Mouse (Mus musculus): ENCODE data around the gene Tfec.
A peak's percentile ranks its signal among the peaks of the same experiment; 100 is the strongest.

Gene Tfec

DNA sequence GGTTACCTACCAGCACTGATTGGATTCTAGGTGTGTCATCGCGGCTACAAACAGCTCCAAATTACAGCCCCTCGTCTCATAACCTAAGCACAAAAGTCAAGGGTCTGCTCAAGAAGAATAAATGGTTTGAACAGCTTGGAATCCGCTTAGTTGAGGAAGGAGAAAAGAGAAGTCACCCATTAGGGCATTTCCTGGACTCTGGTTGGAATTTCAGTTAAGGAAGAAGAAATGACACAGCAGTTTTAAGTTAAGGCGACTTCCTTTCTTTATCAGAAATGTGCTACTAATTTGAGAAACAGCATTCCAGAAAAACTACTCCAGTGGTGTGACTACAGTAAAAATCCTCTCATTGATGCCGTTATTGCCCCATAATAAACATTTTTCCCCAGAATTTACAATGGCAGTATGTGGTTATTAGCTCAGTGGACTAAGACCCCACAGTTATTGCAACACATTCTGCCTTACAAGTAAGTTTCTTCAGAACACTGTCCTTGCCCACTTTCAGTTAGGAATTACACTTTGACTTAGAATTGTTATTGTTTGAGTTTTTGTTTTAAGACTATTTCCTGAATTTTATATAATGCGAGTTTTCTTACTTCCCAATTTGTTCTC, at the start of gene Tfec:
Tfec (minus strand) TSS at position 191 of the 612 bp plus-strand sequence.
- no peak for DNase-seq (ENCODE audit: low spot score)

DNA sequence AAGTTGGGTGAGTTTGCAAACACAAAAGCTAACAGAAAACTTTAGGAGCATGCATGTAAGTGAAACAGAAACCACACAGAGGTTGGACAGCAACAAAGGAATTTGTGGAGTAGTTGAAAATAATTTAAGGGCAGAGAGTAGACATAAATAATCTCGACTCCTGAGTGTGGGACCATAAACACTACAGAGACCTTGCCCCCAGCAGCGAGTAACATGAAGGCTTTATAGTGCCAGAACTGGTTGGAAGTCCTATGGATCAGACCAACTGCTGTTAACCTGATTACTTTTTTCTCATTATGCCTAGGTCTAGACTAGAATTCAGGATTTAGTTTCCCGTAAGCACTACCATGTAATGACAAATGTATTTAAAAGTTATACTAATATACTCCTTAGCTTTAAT, 49.6 kb upstream of the Tfec start:
- DNase-seq (ENCODE audit: low spot score), result no peak

DNA sequence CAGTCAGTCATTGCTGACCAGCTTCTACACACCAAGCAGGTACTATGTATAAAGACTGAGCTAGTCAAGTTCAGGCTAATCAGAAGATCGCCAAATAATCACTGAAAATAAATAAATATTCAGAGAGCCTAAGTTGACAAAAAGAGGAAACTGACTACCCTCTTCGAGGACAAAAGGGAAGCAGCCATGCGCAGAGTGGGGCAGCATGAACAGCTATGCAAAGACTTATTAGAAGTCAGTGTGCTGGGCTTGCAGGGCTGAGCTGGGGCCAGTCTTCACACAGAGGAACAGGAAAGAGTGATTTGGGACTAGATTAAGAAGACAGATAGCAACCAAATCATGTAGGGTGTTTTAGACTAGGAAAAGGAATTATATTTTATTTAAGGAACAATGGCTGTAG, 45.3 kb upstream of the Tfec start:
- DNase-seq (ENCODE audit: low spot score), result no peak

DNA sequence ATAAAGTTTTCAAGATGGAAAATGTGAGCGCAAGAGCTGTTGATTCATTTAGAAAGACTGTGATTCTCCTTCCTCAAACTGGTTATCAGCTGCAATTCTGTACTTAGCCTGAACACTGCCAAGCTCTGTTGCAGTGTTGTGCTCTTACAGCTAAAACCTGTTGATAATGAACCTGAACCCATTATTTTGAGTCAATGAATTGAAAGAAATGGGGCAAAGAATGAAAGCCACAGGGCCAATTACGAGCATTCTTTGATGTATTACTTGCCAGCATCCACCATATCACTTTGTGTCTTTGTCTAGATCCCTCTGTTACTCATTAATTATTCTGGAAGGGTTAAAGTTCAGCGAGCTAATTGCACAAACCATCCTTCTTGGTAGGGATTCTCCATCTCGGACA, 44.2 kb upstream of the Tfec start:
- DNase-seq (ENCODE audit: low spot score), result no peak

DNA sequence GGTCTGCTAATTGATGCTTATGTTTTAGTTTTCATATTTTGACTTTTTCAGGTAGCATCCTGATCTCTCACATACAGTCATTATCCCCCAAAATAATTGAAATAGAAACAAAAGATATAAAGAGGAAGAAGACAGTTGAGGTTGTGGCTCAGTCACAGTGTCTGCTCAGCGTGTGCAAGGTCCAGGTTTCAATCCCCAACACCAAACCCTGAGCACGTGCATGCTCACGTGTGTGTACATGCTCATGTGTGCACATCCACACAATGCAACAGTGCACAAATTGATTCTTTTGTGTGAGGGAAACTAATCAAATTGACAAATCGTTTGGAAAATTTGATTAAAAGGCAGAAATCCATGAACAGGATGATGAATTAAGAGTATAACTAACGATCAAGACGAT, 32.8 kb upstream of the Tfec start:
- DNase-seq (ENCODE audit: low spot score), result no peak

DNA sequence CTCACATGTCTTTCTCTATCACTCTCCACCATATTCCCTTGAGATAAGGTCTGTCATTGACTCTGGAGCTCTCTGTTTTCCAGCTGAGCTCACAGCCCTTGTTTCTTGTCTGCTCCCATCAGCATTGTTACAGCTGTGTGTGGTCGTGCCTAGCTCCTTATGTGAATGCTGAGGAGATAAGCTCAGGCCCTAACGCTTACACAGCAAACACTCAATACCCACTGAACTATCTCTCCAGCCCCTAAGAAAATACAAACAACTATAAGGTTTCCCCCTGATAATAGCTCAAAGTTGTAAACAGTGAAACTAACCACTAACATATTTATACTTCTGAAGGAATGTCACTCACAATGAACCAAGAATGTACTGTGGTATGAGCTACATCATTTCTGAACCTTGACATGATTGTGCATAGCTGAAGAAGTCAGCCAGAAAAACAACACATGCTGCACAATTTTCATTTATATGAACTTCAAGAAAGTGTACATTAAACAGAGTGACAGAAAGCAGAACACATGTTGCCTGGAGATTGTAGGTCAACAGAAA, 21.9 kb upstream of the Tfec start:
- DNase-seq (ENCODE audit: low spot score), result no peak

DNA sequence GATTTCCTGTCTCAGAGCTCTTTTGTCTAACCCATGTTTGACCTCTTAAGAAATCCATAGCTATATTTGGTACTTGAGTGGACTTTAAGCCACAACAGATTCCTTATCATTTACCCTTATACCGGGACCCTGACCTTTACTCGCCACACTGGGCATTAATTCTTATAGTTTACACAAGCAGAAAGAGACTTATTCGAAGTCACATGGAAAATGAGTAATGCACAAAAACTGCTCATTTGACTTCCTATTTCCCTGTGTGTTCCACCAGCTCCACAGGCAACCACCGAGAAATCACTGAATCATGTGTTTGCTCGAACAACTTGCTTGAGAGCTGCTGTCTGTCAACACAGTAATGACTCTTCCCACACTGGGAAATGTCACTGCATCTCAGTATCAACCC, 6.4 kb downstream of the Tfec start:
- DNase-seq (ENCODE audit: low spot score), result no peak

DNA sequence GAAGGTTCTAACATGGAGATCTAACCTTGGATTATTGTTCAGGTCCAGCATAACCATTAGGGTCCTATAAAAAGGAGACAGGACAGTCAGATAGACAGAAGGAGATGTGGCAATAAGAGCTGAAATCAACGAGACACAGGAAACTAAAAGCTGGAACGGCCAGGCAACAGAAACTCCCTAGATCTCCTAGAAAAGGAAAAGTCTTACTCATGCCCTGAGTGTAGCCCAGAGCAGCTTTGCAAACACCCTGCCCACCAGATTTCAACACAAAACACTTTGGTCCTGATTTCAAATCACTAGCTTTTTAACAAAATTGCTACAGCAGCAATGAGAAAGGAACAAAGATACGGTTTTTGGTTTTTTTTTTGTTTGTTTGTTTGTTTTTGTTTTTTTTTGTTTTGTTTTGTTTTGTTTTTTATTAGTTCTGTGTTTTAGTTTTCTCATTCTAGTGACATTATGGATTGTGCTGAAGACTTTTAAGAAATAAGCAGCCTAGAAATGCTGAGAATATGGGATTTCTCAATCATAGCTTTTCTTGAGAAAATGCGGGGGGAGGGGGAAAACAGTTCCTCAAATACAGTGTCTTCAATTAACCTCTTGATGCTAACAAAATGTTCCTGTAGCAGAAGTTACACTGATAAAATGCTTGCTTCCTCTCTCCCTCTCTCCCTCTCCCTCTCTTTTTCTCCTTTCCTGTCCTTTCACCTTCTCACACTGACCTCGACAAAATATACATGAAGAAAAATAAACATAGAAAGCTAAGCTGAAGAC, 14.5 kb downstream of the Tfec start:
- DNase-seq (ENCODE audit: low spot score), result no peak

DNA sequence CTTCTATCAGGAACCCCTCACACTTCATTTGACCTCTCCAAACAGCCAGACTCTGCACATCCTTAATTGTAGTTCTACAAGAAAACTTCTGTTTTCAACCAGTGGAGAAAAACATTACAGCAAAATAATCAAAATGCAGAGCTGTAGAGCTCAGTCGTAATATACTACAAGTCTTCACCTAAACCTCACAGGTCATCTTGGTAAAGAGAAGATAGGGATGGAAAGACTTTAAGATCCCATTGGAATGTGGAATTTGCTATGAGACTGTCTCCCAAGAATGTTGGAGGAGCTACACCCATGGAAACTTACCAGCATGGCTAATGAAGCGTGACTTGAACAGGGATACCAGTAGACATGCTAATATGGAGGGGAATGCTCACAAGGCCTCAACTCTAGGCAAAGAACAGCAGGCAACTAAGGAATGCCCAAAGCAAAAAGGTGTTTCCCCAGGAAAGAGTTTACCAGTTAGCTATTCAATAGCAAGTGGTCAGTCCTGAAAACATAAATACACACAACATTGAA, 24.2 kb downstream of the Tfec start:
- DNase-seq (ENCODE audit: low spot score), result no peak

DNA sequence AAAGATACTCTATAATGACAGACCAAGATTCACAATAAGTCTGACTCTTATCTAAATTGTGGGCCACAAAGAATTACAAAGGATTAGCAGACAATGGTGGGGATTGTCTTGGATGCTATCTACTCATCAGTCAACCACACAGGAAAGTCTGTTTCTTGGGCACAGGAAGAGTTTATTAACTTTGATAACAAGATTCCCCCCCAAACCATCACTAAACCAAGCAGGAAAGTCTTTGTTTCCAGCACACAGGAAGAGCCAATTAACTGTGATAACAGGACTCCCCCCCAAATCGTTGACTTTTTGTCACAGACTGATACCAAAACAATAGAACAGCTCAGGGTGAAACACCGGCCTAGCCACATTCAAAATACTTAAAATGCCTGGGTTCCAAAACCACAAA, 28.2 kb downstream of the Tfec start:
- DNase-seq (ENCODE audit: low spot score), result no peak

DNA sequence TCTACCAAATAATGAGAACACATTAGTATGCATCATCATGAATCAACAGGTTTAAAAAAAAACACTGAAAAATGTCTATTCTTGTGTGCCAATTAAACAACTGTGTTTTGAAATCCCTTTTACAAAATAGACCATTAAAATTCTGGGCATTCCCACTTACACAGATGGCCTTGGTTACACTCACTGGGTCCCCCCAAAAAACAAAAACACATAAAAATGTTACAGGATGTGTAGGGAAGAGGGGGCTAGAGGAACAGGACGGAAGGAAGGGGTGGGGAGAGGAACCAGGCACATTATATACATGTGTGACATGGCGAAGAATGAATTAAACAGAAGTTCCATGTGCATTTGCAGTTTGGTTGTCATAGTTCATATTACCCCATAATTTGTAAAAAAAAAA, 29.9 kb downstream of the Tfec start:
- no peak for DNase-seq (ENCODE audit: low spot score)

DNA sequence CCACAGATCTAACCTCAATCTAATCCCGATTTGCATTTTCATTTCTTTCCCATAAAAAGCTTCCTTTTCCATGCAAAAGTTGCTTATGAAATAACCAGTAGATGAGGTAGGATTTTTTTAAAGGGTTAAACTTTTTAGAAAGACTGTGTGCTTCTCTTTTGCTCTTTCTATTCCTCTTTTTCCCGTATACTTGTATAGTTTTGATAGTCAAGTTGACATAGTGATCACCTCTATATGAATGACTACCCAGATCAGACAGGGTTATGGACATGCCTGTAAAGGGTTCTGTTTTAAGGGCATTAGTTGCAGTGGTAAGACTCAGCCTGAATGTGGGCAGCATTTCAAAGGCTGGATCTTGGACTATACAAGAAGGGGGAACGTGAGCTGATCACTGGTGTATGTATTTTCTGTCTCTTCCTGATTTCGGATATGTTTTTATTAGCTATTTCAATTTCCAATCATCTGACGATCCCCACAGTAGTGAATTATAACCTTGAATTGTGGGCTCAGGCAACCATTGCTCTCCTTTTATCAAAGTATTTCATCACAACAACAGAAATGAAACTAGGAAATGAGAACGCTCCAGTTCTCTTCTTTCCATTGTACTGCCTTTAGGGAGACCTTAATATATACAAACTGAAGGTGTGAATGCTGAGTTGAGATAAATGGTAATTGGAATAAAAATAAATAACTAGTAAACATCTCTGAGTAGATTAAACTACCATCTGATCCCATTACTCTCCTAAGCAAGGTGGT, 35.3 kb downstream of the Tfec start:
- DNase-seq (ENCODE audit: low spot score), result no peak

DNA sequence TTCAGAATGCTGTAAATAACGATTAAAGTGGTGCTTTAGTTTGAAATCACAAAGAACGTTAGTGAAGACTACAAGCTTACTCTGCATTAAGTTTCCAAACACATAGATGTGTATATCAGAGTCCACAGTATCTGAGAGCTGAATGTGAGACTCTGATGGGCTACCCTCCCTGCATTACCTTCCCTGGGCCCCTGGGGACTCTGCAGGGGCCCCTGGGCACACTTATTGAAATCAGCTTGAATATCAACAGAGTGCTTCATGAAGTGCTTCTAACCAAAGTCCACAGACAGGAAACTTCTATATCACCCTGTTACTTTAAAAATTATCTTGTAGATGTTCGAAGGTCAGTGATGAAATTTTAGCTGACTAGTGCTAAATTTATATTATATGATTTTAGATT, 36.2 kb downstream of the Tfec start:
- DNase-seq (ENCODE audit: low spot score), result no peak

DNA sequence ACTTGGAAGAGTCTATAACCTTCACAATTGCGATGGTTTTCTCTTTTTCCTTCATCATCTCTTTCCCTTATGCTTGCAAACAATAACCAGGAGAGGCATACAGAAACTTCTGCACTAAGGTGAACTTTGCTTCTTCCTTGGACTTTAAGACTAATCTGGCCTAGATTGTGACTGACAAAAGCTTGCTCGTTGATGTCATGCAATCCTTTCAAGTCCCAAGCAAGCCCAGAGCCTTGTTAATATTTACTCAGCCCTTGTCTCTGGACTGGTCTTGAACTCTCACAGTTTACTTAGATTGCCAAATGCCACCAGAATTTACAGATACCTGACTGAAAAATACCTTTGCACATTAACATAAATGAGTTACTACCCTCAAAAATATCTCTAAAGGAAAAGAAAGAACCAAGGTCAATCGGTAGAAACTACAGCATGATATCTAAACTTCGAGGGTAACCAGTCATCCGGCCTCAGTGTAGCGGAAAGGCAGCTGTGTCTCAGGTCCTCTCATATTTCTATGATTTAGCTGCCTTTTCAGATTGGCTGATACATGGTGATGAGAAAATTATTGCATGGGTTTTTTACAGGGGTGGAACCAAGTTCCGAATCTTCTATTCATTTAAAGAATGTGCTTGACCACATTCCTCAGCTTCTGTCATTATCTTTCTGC, 42.2 kb downstream of the Tfec start:
- DNase-seq (ENCODE audit: low spot score), result no peak

DNA sequence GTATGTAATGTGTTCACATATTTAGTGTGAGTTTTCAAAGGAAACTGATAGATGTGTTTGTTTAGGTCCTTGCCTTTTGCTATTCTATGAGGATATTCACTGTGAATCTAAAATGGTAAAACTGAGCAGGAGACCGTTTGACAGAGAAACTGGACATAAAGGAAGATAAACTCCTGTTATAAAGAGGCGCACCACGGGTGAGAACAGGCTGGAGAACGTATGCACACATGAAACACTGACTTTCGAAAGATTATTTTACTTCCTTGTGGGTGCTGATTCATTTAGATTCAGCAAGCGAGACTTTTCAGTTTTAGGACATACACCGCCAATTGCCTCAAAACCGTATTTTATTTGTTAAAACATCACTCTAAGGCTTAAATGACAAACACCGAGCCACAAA, 43.3 kb downstream of the Tfec start:
- DNase-seq (ENCODE audit: low spot score), result no peak

DNA sequence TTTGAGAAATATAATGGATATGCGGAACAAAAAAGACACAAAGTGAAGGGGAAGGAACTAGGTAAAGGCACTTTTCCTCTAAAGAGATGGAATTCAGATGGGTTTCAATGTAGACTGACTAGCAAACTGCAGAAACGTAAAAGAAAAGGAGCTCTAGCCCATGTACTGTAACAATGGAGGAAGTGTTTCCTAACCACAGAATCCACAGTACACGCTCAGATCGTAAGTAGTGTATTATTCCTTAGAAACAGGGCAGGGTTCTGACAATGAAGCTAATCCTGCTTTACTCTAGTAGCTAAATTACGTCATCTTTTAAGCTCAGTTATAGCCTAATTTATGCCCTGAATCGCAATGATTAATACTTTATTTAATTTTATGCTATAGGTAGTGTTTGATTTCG, 51.7 kb downstream of the Tfec start:
- no peak for DNase-seq (ENCODE audit: low spot score)

DNA sequence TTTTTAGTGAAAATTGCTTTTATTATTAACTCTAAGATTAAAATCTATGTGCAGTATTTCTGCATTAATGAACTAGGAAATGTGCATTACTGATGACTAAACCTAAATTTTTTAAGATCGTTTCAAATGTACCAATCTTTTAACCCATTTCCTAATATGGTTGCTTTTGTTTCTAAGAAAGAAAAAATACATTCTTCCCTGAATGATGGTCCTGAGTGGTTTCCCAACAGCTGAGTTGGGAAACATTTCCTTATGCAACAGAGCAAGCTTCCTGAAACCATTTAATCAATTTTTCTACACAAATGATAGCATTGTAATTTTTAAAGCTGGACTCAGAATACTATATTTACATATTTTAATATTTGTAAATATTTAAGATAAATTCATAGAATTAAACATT, 62.6 kb downstream of the Tfec start:
- no peak for DNase-seq (ENCODE audit: low spot score)

DNA sequence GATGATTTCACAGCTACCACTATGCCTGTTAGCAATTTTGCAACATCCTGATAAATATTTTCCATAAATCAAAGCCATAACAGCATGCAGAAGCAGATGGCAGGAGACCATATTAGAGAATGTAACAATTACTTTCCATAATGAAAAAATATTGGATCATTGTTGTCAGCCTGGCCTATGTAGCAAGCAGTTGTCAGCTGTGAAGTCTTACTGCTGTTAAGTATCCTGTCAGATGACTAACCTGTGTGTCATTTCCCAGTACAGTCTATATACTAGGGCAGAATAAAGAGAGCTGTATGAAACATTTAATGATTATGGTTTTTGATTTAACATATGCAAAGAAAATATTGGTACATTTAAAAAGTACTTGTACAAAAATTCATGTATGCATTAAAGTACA, 69.9 kb downstream of the Tfec start:
- DNase-seq (ENCODE audit: low spot score), result no peak

DNA sequence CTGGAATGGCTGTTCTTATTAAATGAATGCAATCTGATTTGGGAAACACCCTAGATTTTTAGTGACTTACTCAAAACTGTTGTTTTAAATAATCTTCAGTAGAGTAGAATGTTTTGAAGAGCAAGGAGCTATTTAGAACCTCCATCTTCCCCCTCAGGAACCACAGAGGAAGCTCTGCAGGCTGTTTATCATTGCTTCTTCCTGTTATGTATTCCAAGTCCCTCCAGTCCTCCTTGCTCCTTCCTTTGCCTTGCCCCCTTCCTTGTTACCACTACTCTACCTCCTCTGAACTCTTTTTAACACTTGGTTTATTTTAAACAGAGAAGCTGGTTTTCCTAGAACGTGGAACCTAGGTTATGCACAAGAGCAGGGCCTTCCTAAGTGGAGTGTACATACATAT, 76.3 kb downstream of the Tfec start:
- DNase-seq (ENCODE audit: low spot score), result no peak

DNA sequence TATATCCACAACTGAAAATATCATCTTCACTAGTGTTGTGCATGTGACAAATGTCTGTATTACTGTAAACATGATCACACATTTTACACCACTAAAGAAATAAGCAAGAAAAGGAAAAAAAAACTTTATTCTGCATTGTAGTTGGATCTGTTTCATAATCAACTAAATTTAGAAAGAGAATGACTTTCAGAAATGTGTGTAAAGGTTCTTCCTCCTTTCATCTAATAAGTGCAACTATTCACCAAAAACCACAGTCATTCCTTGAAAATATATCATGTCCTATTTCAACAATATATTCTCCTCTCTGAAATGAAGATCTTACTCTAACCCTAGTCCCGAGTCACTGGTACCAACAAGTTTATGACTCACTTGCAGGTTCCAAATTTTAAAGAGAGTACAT, 91.9 kb downstream of the Tfec start:
- DNase-seq (ENCODE audit: low spot score), result no peak

DNA sequence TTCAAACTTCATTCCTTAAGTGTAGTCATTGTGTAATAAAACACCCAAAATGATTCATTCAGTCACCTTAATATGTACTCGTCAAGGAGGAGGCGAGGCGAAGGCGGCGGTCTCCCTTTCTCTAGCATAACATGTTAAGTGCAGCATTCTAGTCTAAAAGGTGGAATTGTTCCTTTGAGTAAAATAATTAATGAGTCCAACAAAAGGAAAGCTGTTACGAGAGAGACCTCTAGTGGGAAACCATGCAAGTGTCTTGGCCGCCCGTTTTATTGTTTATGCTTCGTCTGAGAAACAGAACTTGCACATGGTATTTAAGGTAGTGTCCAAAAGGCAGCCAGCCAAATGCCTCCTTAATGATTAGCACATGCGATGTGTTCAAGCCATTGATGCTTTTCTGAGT, 100.6 kb downstream of the Tfec start:
- peak; percentile 30 for DNase-seq (ENCODE audit: low spot score)

DNA sequence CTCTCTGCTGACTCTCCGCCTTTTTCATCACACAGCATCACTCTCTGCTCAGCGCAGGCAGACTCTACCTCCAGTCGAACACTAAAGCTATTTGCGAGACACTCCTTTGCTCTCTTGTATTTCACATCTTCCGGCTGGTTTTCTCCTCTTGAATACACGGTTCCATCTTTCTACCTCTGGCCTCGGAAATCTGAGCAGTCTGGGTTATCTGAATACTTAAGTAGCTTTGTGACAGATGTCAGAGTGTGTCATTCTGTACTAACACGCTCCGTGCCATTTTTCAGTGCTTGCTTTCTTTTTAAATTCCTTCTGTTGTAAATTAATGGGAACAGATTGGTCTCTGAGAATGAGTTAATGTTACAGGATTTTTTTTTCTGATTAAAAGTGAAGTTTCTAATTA, 101.3 kb downstream of the Tfec start:
- no peak for DNase-seq (ENCODE audit: low spot score)
